Mouse (Mus musculus) myocyte (in vitro differentiated cells): ENCODE data around the gene Ipcef1. TPM values are rescaled to one million over a fixed set of nuclear protein-coding genes. Genes with fewer than 3 reads are reported as not detected.

Experiments
- H3K27me3 ChIP-seq: one replicate; pipeline ENCODE4 v1.6.1; 2011; ENCODE audit not compliant: control insufficient read depth, insufficient read depth, insufficient read length
- H3K36me3 ChIP-seq: one replicate; pipeline ENCODE4 v1.6.1; 2011; ENCODE audit not compliant: control insufficient read depth, insufficient read depth
- H3K4me2 ChIP-seq: one replicate; pipeline ENCODE4 v1.6.1; 2011; ENCODE audit warnings: low read depth, control low read depth
- H3K4me3 ChIP-seq: one replicate; pipeline ENCODE4 v1.5.1; 2011; ENCODE audit warnings: mild to moderate bottlenecking, control low read depth, moderate library complexity
- H3K79me2 ChIP-seq: one replicate; pipeline ENCODE4 v1.6.1; 2011; ENCODE audit not compliant: control insufficient read depth, insufficient read depth
- H3ac ChIP-seq: one replicate; pipeline ENCODE4 v1.6.1; 2011; ENCODE audit not compliant: control insufficient read depth, insufficient read length
- CEBPB ChIP-seq: IDR thresholded peaks from 2 replicates; pipeline ENCODE4 v1.6.1; 2011; ENCODE audit warnings: mild to moderate bottlenecking, moderate library complexity; ENCODE audit not compliant: poor library complexity, insufficient read depth, severe bottlenecking
- E2F4 ChIP-seq: IDR thresholded peaks from one replicate; pipeline ENCODE4 v1.6.1; 2011; ENCODE audit warnings: mild to moderate bottlenecking, control low read depth, moderate library complexity; ENCODE audit not compliant: insufficient read depth
- MAX ChIP-seq: IDR thresholded peaks from one replicate; pipeline ENCODE4 v1.6.1; 2011; ENCODE audit warnings: low read depth, mild to moderate bottlenecking, control low read depth
- MYOD1 ChIP-seq, 3 experiments: IDR thresholded peaks; one replicate each; pipeline ENCODE4 v1.6.1; 2011; ENCODE audit warnings: control low read depth in 2 of 3, low read depth in 2 of 3, mild to moderate bottlenecking in 2 of 3, moderate library complexity in 1 of 3; ENCODE audit not compliant: insufficient read length in 2 of 3, control insufficient read depth in 1 of 3
- MYOG ChIP-seq, 3 experiments: IDR thresholded peaks; one replicate each; pipeline ENCODE4 v1.6.1; 2011; ENCODE audit warnings: control low read depth in 2 of 3, low read depth in 2 of 3, mild to moderate bottlenecking in 2 of 3; ENCODE audit not compliant: insufficient read length in 2 of 3, control insufficient read depth in 1 of 3, insufficient read depth in 1 of 3
- POLR2A ChIP-seq: IDR thresholded peaks from one replicate; pipeline ENCODE4 v1.6.1; 2011; ENCODE audit warnings: low read depth, mild to moderate bottlenecking, control low read depth, moderate library complexity; ENCODE audit not compliant: insufficient read length
- POLR2AphosphoS2 ChIP-seq: IDR thresholded peaks from one replicate; pipeline ENCODE4 v1.6.1; 2011; ENCODE audit warnings: low read depth, control low read depth; ENCODE audit not compliant: insufficient read length
- REST ChIP-seq: IDR thresholded peaks from one replicate; pipeline ENCODE4 v1.6.1; 2011; ENCODE audit warnings: mild to moderate bottlenecking, control low read depth, moderate library complexity; ENCODE audit not compliant: insufficient read depth, insufficient read length
- SRF ChIP-seq: IDR thresholded peaks from one replicate; pipeline ENCODE4 v1.6.1; 2011; ENCODE audit warnings: low read depth; ENCODE audit not compliant: control insufficient read depth, insufficient read length
- TCF12 ChIP-seq: IDR thresholded peaks from one replicate; pipeline ENCODE4 v1.6.1; 2011; ENCODE audit warnings: mild to moderate bottlenecking, control low read depth; ENCODE audit not compliant: poor library complexity, insufficient read depth, severe bottlenecking
- TCF3 ChIP-seq: IDR thresholded peaks from one replicate; pipeline ENCODE4 v1.6.1; 2011; ENCODE audit warnings: low read depth, control low read depth; ENCODE audit not compliant: insufficient read length
- USF1 ChIP-seq: IDR thresholded peaks from one replicate; pipeline ENCODE4 v1.6.1; 2011; ENCODE audit warnings: low read depth, mild to moderate bottlenecking, control low read depth, moderate library complexity
- polyA plus RNA-seq: library from polyadenylated mRNA; unstranded; fragments of >200 nt; fragmentation: generic; extraction: Trizol; gene quantifications from one replicate; pipeline ENCODE4 v1.2.1, GENCODE M21; 2012; ENCODE audit warnings: missing spikeins

The Ipcef1 gene
- polyA plus RNA-seq, 1 experiment: not detected

DNA sequence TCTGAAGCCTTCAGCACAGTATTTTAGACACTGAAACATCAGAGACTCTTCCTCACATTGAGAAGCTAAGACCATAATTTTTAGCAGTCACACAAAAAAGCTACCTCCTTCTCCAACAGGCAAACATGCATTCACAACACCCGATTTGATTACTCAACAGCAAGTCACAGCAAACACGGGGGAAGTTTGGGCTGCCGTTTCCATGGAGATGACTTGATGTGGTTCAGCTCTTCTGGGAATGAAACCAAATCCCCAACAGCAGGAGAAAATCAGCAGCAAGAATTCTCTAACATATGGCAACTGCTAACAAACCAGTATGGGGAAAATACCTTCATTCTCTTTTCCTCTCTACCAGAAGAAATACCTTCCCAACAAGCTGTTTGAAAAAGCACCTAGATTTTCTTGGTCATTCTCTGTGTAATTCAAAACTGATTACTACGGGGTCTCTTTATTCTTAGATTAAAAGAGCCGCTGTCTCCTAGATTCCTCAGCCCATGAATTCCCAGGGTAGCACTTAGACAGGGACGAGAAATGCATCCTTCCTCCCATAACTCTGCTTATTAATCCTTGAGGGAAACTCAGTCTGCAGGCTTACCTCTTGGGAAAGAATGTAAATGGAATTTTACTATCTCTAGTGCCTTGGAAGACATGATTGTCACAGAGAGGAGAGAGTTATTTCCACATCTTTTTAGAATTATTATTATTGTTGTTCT lies 135.6 kb downstream of the Ipcef1 start:
- Histone ChIP-seq H3K27me3 (no peaks in the 10 kb centered on the region), H3K4me2 (peak overlapping the region; percentile 54), H3K79me2 (no peaks in the 10 kb centered on the region), H3K36me3 (no peaks in the 10 kb centered on the region), H3K4me3 (no peak overlapping the region), H3ac (no peak overlapping the region)
- no peak for TF ChIP-seq POLR2AphosphoS2
- TF ChIP-seq CEBPB: peak; percentile 69
- no peak for TF ChIP-seq REST

DNA sequence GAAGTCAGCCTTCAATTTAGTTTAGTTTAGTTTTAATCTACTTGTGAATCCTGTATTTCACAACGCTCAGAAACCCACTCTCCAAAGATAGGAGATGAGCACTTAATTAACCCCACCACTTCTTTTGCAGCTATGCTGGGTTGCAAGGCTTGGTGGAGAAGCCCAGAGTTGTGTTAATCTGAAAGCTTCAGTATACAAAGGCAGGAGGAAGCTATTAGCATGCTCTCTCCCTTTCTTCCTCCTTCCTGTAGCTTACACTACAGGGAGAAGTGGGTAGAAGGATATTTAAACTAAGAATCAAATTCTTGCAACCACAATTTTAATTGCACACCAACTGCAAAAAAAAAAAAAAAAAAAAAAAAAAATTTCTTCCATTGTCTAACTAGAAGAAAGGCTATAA lies 136.3 kb downstream of the Ipcef1 start:
- Histone ChIP-seq H3K36me3 (no peaks in the 10 kb centered on the region), H3ac (no peak overlapping the region), H3K27me3 (no peaks in the 10 kb centered on the region), H3K4me2 (no peak overlapping the region), H3K4me3 (no peak overlapping the region), H3K79me2 (no peaks in the 10 kb centered on the region)
- no peak for TF ChIP-seq MAX
- no peak for TF ChIP-seq E2F4
- no peak for TF ChIP-seq MYOG (IDR thresholded peaks at IDR 0.05; ENCODE audit: control insufficient read depth in 1 of 3, insufficient read depth in 1 of 3, insufficient read length in 2 of 3, low read depth in 2 of 3)
- TF ChIP-seq TCF12: no peak
- TF ChIP-seq REST: no peak
- no peak for TF ChIP-seq MYOD1 (IDR thresholded peaks at IDR 0.05; ENCODE audit: control insufficient read depth in 1 of 3, insufficient read length in 2 of 3, low read depth in 2 of 3)
- no peak for TF ChIP-seq POLR2A
- no peak for TF ChIP-seq CEBPB
- TF ChIP-seq POLR2AphosphoS2: no peak
- no peak for TF ChIP-seq USF1
- TF ChIP-seq TCF3: no peak

DNA sequence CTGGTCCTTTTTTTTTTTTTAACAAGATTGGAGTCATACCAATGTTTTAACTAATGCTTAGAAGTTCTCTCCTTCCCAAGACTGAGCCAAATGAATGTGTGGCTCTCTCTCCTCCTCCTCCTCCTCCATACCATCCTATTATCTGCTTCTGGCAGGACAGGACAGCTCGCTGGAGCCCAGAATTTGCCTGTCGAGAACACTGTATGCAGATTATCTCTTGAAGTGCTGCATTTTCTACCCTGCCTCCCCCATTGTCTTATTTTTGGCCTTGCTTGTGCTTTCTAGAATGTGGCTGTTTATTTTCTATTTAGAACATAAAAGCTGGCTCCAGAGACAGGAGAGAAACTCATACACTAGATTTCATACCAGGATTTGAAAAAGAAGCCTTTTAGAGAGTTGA lies 142.5 kb downstream of the Ipcef1 start:
- Histone ChIP-seq H3K27me3 (no peaks in the 10 kb centered on the region), H3K79me2 (no peaks in the 10 kb centered on the region), H3ac (no peak overlapping the region), H3K4me2 (no peak overlapping the region), H3K36me3 (no peaks in the 10 kb centered on the region), H3K4me3 (no peak overlapping the region)
- no peak for TF ChIP-seq MYOG (IDR thresholded peaks at IDR 0.05; ENCODE audit: control insufficient read depth in 1 of 3, insufficient read depth in 1 of 3, insufficient read length in 2 of 3, low read depth in 2 of 3)
- TF ChIP-seq SRF: no peak
- no peak for TF ChIP-seq POLR2AphosphoS2
- TF ChIP-seq MAX: no peak
- TF ChIP-seq TCF3: no peak
- TF ChIP-seq MYOD1 (IDR thresholded peaks at IDR 0.05; ENCODE audit: control insufficient read depth in 1 of 3, insufficient read length in 2 of 3, low read depth in 2 of 3): no peak
- TF ChIP-seq CEBPB: no peak
- no peak for TF ChIP-seq TCF12
- TF ChIP-seq E2F4: no peak
- TF ChIP-seq POLR2A: no peak
- TF ChIP-seq USF1: no peak
- no peak for TF ChIP-seq REST

DNA sequence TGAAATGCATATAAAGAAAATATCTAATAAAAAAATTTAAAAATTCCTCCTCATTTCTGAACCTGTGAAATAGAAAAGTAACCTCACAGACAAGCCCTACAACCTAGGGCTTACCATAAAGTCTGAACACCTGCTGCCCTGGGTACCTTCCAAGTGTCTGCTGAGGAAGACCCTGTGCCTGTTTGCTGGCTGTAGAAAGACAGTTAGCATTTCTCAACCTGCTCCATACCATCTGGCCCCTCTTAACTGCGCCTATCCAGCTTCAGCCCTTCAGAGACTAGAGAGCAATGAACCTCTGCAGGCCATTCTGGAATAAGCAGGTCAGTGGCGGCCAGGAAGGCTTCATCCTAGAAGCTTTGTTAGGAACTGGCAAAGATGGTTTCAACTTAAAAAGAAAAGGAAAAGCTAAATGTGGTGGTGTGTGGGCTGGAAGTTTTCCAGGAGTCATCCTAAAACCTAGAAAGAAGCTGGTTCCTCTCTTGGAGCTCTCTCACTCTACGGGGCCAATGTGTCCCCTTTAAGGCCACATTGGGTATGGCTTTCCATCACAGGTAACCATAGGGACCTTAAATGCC lies 150.4 kb downstream of the Ipcef1 start:
- Histone ChIP-seq H3K79me2 (no peaks in the 10 kb centered on the region), H3K4me3 (no peak overlapping the region), H3K36me3 (no peaks in the 10 kb centered on the region), H3ac (no peak overlapping the region), H3K4me2 (no peak overlapping the region), H3K27me3 (no peaks in the 10 kb centered on the region)
- no peak for TF ChIP-seq POLR2A
- no peak for TF ChIP-seq MYOD1 (IDR thresholded peaks at IDR 0.05; ENCODE audit: control insufficient read depth in 1 of 3, insufficient read length in 2 of 3, low read depth in 2 of 3)
- no peak for TF ChIP-seq REST
- TF ChIP-seq E2F4: no peak
- TF ChIP-seq MAX: no peak
- TF ChIP-seq SRF: no peak
- no peak for TF ChIP-seq MYOG (IDR thresholded peaks at IDR 0.05; ENCODE audit: control insufficient read depth in 1 of 3, insufficient read depth in 1 of 3, insufficient read length in 2 of 3, low read depth in 2 of 3)
- TF ChIP-seq TCF12: no peak
- no peak for TF ChIP-seq POLR2AphosphoS2
- TF ChIP-seq USF1: no peak
- TF ChIP-seq CEBPB: no peak
- no peak for TF ChIP-seq TCF3

DNA sequence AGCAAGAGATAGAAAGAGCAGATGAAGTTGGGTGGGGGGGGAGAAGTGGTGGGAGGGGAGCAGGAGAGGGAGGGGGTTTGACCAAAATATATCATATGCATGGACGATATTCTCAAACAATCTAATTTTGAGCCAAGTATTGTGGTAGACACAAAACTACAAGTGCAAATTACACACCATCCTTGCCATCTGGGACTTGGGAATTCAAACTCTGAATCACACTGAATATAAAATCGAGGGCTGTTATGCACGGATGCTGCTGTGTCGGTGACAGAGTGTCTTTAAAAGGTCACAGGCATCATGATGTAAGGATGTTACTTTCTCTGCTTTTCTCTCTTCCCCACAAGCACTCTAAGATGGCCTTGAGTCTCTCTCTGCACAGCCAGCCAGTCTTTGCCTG lies 152.2 kb downstream of the Ipcef1 start:
- Histone ChIP-seq H3ac (no peak overlapping the region), H3K79me2 (no peaks in the 10 kb centered on the region), H3K4me3 (no peak overlapping the region), H3K36me3 (no peaks in the 10 kb centered on the region), H3K4me2 (no peak overlapping the region), H3K27me3 (no peaks in the 10 kb centered on the region)
- TF ChIP-seq TCF12 (no peak), SRF (no peak), POLR2AphosphoS2 (no peak), MYOD1 (IDR thresholded peaks at IDR 0.05; ENCODE audit: control insufficient read depth in 1 of 3, insufficient read length in 2 of 3, low read depth in 2 of 3) (no peak), MYOG (IDR thresholded peaks at IDR 0.05; ENCODE audit: control insufficient read depth in 1 of 3, insufficient read depth in 1 of 3, insufficient read length in 2 of 3, low read depth in 2 of 3) (no peak), CEBPB (no peak), POLR2A (no peak), MAX (no peak), TCF3 (no peak), USF1 (no peak), E2F4 (no peak), REST (no peak)
